Mouse (Mus musculus) C2C12 (cell line): ENCODE measurements around the gene Plekhg2. TPM values are rescaled to one million over a fixed set of nuclear protein-coding genes. Genes with fewer than 3 reads are reported as not detected.

Experiments used
- H3K27me3 ChIP-seq: one replicate; pipeline ENCODE4 v1.6.1; 2011; ENCODE audit not compliant: control insufficient read depth, insufficient read depth, insufficient read length
- H3K36me3 ChIP-seq: one replicate; pipeline ENCODE4 v1.6.1; 2011; ENCODE audit not compliant: control insufficient read depth, insufficient read depth
- H3K4me3 ChIP-seq: one replicate; pipeline ENCODE4 v1.5.1; 2011; ENCODE audit warnings: mild to moderate bottlenecking, control low read depth; ENCODE audit not compliant: poor library complexity, insufficient read depth, severe bottlenecking
- H3K79me2 ChIP-seq: one replicate; pipeline ENCODE4 v1.6.1; 2011; ENCODE audit not compliant: control insufficient read depth, insufficient read depth
- H3K79me3 ChIP-seq: one replicate; pipeline ENCODE4 v1.6.1; 2011; ENCODE audit warnings: low read depth, control low read depth
- H3ac ChIP-seq: one replicate; pipeline ENCODE3; 2011; ENCODE audit warnings: low read depth; ENCODE audit not compliant: control insufficient read depth, insufficient read length
- CEBPB ChIP-seq: IDR thresholded peaks from one replicate; pipeline ENCODE4 v1.6.1; 2011; ENCODE audit warnings: low read depth, mild to moderate bottlenecking, control low read depth, moderate library complexity
- CTCF ChIP-seq: IDR thresholded peaks from one replicate; pipeline ENCODE4 v1.5.1; 2011; ENCODE audit not compliant: control insufficient read depth, insufficient read depth, insufficient read length
- FOSL1 ChIP-seq: IDR thresholded peaks from one replicate; pipeline ENCODE4 v1.8.0; 2011; ENCODE audit warnings: mild to moderate bottlenecking, low read length; ENCODE audit not compliant: poor library complexity, insufficient read depth, severe bottlenecking
- MAX ChIP-seq: IDR thresholded peaks from one replicate; pipeline ENCODE4 v1.6.1; 2011; ENCODE audit warnings: mild to moderate bottlenecking, control low read depth
- MYOD1 ChIP-seq: IDR thresholded peaks from one replicate; pipeline ENCODE4 v1.6.1; 2011; ENCODE audit warnings: low read depth; ENCODE audit not compliant: control insufficient read depth, insufficient read length
- MYOG ChIP-seq: IDR thresholded peaks from one replicate; pipeline ENCODE4 v1.6.1; 2011; ENCODE audit not compliant: control insufficient read depth, insufficient read length; ENCODE audit errors: extremely low read depth
- USF1 ChIP-seq: IDR thresholded peaks from one replicate; pipeline ENCODE4 v1.6.1; 2011; ENCODE audit warnings: low read depth, mild to moderate bottlenecking, control low read depth, moderate library complexity
- polyA plus RNA-seq: library from polyadenylated mRNA; unstranded; fragments of >200 nt; fragmentation: generic; extraction: Trizol; gene quantifications from one replicate; pipeline ENCODE4 v1.2.1, GENCODE M21; 2012; ENCODE audit warnings: missing spikeins

Gene Plekhg2
- polyA plus RNA-seq, 1 experiment = 29.0 TPM

- Histone ChIP-seq H3K79me2 (peaks cover 28% of the 10 kb centered on the region), H3K27me3 (no peaks in the 10 kb centered on the region), H3K79me3 (peaks cover 20% of the 10 kb centered on the region), H3ac (peak overlapping the region; percentile 94), H3K36me3 (no peaks in the 10 kb centered on the region), H3K4me3 (peak overlapping the region; percentile 57)
- TF ChIP-seq MYOG (no peak), CTCF (no peak)
Measured at GRCm38 (mm10) chr7:28377190-28378065, 5.0 kb upstream of the Plekhg2 start.

- Histone ChIP-seq H3ac (peak overlapping the region; percentile 63), H3K79me3 (peaks cover 24% of the 10 kb centered on the region), H3K27me3 (no peaks in the 10 kb centered on the region), H3K79me2 (peaks cover 38% of the 10 kb centered on the region), H3K36me3 (no peaks in the 10 kb centered on the region), H3K4me3 (peak overlapping the region; percentile 25)
- TF ChIP-seq FOSL1 (no peak), MAX (no peak), CTCF (no peak), MYOD1 (no peak), MYOG (no peak), CEBPB (no peak), USF1 (no peak)
Measured at GRCm38 (mm10) chr7:28376011-28376771, 3.8 kb upstream of the Plekhg2 start.

- Histone ChIP-seq H3K36me3 (no peaks in the 10 kb centered on the region), H3K27me3 (no peaks in the 10 kb centered on the region), H3ac (peak overlapping the region; percentile 31), H3K79me3 (peaks cover 31% of the 10 kb centered on the region), H3K4me3 (peak overlapping the region; percentile 26), H3K79me2 (peaks cover 47% of the 10 kb centered on the region)
- no peak for TF ChIP-seq MAX
- no peak for TF ChIP-seq USF1
- no peak for TF ChIP-seq FOSL1
- no peak for TF ChIP-seq MYOD1
- no peak for TF ChIP-seq CTCF
- TF ChIP-seq CEBPB = no peak
- TF ChIP-seq MYOG = no peak
Measured at GRCm38 (mm10) chr7:28375176-28375921, 3.0 kb upstream of the Plekhg2 start.

- Histone ChIP-seq H3ac (no peak overlapping the region), H3K36me3 (no peaks in the 10 kb centered on the region), H3K4me3 (no peak overlapping the region), H3K79me3 (peaks cover 36% of the 10 kb centered on the region), H3K79me2 (peaks cover 54% of the 10 kb centered on the region), H3K27me3 (no peaks in the 10 kb centered on the region)
- no peak for TF ChIP-seq MAX
- no peak for TF ChIP-seq FOSL1
Measured at GRCm38 (mm10) chr7:28374647-28375046, 2.2 kb upstream of the Plekhg2 start.

GRCm38 (mm10) chr7:28373891-28374495 is 1.6 kb upstream of the Plekhg2 start:
- no peak for TF ChIP-seq CTCF
- H3K79me3 ChIP-seq = peaks cover 38% of the 10 kb centered on the region
- no peak overlapping the region for H3K4me3 ChIP-seq
- no peaks in the 10 kb centered on the region for H3K27me3 ChIP-seq
- no peak overlapping the region for H3ac ChIP-seq
- H3K79me2 ChIP-seq = peaks cover 60% of the 10 kb centered on the region
- H3K36me3 ChIP-seq = peaks cover under 1% of the 10 kb centered on the region
